Mouse (Mus musculus) testis, postnatal 10 days (tissue): ENCODE data around the gene Dek.

ENCODE experiments used
- DNase-seq: peaks from one replicate; pipeline ENCODE4 v3.0.0; 2021; ENCODE audit warnings: low spot score

Dek gene

DNA sequence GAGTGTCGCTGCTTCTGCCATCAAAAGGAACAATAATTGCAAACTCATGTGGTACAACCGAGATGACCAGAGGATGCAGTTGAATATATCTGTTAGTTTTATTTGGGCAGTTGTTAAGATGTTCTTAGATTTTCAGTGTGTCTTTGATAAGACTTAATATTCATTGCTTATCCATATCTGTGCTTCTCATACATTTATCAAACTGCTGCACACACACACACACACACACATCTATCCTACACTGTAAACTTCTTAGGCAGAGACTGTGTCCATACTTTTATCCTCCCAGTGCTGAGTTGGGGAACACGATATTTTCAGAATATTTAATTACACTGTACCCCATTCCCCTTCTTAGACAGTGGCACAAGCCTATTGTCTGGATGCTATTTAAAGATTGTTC, 5.2 kb upstream of the Dek start:
- DNase-seq: no peak

- no peak for DNase-seq
Measured at GRCm38 (mm10) chr13:47109239-47109638, 3.2 kb upstream of the Dek start.

- DNase-seq: no peak
Measured at GRCm38 (mm10) chr13:47106580-47106888, 533 bp upstream of the Dek start.

DNA sequence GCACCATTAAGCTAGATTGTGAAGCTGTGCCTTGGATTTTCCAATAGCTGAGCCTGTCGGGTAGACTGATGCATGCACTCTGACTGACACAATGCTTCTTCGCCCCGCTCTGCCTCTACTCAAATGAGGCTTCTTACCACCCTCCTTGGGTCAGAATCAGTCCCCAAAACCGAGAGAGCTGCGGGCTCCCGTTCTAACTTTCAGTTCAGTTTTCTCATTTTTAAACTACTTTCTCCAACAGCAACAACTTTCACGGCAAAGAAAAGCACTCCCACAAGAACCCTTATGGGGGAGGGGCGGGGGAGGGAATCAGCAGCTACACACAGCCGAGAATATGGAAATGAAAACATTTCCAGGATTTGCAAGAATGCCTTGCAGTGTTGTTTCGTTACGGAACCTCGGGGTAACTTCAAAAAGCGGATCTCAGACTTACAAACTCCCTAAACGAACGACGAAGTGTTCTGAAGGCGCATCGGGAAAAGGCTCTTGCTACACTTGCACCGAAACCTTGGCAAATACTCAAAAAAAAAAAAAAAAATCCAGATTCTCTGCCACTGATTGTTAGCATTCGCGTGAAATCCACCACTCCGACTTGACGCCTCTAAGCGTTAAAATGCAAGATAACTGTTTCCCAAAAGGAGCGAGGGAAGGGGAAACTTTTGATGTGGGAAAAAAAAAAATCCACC, 1.0 kb downstream of the Dek start:
- DNase-seq: peak; percentile 71

GRCm38 (mm10) chr13:47104146-47104545, 1.9 kb downstream of the Dek start:
- DNase-seq: no peak

GRCm38 (mm10) chr13:47100587-47100986, 5.4 kb downstream of the Dek start:
- no peak for DNase-seq

- DNase-seq: no peak
Measured at GRCm38 (mm10) chr13:47099265-47099664, 6.7 kb downstream of the Dek start.

DNA sequence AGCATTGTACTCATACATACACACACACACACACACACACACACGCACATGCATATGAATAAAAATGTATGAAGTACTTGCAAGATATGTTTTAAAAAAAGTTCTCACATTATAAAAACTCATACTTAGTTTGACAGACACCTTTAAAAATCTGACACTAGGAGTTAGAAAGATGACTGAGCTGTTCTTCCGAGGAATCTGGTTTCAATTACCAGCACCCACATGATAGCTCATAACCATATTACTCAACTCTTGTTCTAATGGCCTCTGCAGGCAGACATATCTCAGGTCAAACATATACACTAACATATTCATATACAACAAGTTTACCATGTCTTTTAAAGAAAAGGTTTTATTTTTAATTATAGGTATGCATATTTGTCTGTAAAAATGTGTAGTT, 9.4 kb downstream of the Dek start:
- DNase-seq: no peak

- DNase-seq: no peak
Measured at GRCm38 (mm10) chr13:47093791-47094190, 12.2 kb downstream of the Dek start.

DNA sequence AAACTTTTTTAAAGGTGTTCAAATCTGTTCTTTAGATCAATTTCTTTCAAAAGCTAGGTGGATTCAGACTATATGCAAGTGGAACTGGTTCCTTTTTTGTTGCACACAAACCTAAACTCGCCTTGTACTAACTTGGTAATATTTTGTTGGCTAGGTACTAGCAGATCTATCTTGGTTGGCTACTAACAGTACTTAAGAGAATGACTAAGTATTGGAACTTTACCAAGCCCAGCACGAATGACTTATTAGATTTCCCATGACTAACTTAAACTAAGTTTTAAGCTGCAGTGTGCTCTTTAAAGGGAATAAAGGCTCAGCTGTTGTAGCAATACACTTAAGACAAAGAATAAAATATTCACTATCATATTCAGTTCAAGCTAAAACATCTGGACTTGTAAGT, 16.7 kb downstream of the Dek start:
- DNase-seq: no peak

DNA sequence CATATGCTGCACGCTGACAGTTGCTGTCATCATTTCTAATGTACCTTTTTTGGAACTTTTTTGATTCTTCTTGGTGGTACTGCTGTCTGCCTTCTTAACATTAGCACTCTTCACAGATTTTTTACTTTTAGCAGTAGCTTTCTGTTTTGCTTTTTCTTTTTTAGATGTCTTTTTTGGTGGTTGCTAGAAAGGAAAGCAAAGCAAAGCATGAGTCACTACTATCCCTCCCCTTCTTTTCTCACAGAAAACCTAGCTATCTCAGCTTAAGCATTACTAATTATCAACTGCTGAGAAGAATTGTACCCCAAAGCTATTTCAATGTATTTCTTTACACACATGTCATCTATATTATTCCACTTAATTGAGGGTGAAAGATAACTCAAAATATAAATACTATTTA, 17.6 kb downstream of the Dek start:
- DNase-seq: no peak

DNA sequence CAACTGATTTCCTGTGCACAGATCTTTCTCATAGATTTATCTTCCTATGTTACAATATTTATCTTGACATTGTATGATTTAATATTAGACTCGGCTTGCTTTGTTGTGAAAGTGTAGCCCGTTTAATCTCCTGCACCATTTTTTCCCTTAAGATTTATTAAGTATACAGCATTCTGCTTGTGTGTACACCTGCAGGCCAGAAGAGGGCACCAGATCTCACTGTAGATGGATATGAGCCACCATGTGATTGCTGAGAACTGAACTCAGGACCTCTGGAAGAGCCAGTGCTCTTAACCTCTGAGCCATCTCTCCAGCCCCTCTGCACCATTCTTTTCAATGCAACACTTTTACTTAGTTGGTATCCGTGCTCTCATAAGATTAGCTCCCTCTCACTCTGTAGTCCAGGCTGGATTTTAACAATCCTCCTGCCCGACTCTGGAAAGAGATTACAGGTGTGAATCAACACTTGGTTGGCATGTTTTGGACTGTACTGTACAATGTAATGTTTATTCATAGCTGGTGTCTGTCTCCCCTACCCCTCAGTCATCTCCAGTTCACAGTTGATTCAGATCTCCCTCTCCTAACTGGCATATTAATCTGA, 25.0 kb downstream of the Dek start:
- DNase-seq: no peak

DNA sequence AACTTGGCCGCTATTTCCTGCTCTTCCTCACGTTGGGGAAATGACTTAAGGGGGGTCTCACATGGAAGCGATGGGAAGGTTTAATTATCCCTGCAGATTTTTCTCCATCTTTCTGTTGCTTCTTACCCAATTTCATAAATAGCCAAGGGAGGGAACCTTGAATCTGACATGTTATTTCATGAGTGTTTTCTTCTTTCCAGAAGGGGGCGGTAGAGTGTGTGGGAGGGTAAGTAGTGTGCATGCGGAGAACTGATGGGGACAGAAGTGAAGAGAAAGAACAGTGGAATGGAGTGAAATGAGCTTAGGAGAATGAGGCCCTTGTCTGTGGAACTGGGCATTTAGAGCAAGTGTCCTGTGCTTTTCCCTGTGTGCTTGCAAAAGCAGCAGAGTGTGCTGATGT, 27.2 kb downstream of the Dek start:
- DNase-seq: no peak

DNA sequence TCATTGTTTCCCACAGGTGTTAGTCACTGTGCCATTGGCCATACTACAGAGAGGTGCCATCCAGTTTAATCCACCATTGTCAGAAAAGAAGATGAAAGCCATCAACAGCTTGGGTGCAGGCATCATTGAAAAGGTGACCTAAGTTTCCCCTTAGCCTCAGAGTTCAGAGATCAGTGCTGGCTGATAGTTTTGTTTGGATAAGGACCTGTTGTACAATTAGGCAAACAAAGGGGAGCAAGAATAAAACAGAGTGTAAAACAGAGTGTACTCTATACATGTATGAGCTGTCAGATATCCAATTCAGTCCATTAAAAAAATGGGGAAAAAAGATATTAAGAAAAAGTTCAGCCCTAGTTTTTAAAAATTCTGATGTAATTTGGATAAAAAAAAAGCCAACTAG, 28.6 kb downstream of the Dek start:
- no peak for DNase-seq

- no peak for DNase-seq
Measured at GRCm38 (mm10) chr13:47076156-47076555, 29.8 kb downstream of the Dek start.

GRCm38 (mm10) chr13:47072484-47072883, 33.5 kb downstream of the Dek start:
- DNase-seq: no peak

DNA sequence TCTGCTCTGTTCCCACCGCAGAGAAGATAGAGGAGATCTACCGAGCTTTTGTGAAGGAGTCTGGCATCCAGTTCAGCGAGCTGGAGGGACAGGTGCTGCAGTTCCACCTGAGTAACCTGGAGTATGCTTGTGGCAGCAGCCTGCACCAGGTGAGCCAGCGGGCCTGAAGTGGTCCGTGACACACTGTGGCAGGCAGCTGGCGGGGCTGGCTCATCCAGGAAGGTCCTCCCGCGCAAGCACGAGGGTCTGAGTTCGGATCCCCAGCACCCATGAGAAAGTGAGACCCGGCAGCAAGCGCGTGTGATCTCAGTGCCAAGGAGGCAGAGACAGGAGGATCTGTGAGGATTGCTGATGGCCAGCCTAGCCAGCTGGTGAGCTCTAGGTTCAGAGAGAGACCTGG, 34.1 kb downstream of the Dek start:
- DNase-seq: no peak

DNA sequence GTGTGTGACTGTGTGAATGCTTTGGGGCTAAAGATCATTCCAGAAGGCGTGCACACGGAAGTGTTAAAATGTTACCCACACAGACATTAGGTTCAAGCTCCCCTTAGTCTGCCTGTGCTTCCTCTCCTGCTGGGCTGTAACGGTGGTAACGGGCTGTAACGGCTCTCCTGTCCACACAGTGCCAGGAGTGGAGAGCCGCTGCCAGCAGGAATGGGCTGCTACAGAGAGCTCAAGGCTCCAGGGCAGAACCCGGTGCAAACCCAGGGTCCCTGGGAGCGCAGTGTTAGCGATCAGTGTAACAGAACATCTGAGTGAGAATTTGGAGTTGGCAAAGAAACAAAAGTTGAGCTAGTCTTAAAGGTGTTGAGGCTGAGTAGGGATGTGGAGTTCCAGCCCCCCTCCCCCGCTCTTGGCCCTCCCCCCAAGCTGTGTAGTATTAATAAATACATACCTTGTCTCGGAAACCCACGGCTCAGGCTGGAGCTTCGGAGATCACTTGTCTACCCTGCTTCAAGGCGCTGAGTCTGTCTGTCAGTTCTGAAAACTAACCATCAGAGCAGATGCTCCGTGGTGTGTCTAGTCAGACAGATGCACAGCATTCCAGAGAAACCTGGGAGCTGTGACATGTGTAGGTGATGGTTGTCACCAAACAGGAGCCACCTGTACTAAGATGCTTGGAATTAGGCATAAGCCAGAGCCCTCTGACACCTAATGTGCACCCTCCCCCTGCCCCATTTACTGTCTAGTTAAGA, 35.5 kb downstream of the Dek start:
- DNase-seq: peak; percentile 36

GRCm38 (mm10) chr13:47067001-47067400, 39.0 kb downstream of the Dek start:
- peak; percentile 29 for DNase-seq

DNA sequence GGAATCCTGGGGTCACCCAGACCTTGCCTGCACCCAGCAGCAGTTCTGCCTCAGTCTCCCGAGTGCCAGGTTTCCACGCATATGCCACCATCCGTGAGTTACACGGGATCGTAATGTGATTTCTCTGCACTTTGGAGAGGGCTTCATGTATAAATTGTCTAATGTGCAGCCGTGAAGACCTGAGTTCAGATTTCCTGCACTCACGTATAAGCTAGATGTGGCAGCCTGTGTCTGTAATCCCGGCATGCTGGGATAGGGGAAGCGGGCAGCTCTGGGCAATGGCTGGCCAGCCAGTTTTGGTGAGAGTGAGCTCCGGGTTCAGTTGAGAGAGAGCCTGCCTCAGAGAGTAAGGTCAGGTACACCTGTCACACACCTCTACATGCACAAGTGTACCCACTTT, 39.5 kb downstream of the Dek start:
- DNase-seq: peak; percentile 31

DNA sequence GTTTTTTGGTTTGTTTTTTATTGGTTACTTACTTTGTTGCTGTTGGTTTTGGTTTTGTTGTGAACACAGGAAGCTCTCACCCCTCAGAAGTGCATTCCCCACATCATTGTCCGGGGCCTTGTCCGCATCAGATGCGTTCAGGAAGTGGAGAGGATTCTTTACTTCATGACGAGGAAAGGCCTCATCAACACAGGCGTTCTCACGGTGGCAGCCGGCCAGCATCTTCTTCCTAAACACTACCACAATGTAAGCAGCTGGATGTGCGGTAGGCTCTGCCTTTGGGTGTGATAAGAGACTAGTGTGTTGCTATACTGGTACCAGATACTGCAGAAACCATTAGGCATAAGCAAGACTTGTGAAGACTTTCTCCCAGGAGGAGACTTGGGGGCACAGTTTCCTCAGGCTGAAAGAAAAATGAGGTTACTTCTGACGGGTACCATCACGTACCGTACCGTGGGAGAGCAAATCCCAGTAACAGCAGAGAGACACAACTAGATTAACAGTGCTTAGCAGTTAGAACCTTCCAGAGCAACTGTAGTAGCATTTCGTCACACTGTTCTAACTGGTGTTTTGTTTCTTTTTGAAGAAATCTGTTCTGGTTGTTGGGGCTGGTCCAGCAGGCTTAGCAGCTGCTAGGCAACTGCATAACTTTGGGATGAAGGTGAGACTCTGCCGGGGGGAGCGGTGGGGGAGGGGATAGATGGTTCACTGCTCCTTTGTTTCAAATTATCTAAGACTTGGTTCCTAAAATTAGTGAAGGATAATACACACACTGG, 41.8 kb downstream of the Dek start:
- peak; percentile 30 for DNase-seq

- no peak for DNase-seq
Measured at GRCm38 (mm10) chr13:47062756-47063155, 43.2 kb downstream of the Dek start.

DNA sequence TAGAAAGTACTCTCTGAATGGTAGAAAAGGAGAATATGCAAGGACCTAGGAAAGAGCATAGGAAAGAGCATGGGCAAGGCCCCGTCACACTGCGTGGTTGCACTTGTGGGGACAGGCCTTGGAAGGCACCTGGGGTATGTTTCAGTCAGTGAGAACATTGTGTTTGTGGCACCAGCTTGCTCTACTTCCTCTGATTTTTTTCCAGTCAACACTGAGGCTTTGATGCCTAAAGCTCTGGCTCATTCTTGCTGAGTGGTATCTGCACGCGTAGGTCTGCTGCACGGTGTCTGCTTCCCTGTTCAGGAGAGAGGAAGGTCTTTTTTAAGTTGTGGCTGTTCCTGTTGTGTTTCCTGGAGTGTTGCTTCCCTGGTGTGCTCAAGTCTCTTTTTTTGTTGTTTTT, 49.2 kb downstream of the Dek start:
- no peak for DNase-seq
